Mouse (Mus musculus) gastrocnemius, postnatal 4 days (tissue): ENCODE data around the gene Chmp4b. TPM values are rescaled to one million over a fixed set of nuclear protein-coding genes. Genes with fewer than 3 reads are reported as not detected.

Experiments
- DNase-seq, 2 experiments: peaks; one replicate each; pipeline ENCODE4 v3.0.0; 2021 to 2022; ENCODE audit warnings: low spot score in 2 of 2, mixed read lengths in 2 of 2
- total RNA-seq, 2 experiments: library from RNA; stranded (reverse); gene quantifications; 2 replicates each; pipeline ENCODE4 v1.2.3; 2021

Chmp4b gene
- total RNA-seq, 2 experiments from 2014 or later: 116 to 126 TPM

- DNase-seq: no peak
These were observed 28.8 kb downstream of the Chmp4b start for GRCm38 (mm10) chr2:154680337-154680736.

- no peak for DNase-seq
These were observed 29.4 kb downstream of the Chmp4b start for GRCm38 (mm10) chr2:154680941-154681340.

DNA sequence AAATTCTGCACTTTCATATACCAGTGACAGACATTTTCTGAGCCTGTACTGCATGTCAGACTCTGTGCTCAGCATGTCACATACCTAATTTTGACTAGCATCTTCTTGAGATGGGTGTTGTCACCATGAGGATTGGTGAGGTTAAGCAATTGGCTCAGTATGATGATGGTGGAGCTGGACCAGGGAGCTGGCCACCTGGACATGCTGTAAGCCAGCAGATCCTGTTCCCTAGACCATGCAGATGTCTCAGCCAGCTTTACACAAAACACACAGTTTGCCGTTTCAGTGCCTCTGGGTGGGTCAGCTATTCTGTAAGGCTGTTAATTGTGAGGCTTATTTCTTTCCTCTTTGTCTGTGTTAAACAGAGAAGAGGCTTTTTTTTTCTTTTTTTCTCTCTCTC lies 31.2 kb downstream of the Chmp4b start:
- DNase-seq: no peak

DNA sequence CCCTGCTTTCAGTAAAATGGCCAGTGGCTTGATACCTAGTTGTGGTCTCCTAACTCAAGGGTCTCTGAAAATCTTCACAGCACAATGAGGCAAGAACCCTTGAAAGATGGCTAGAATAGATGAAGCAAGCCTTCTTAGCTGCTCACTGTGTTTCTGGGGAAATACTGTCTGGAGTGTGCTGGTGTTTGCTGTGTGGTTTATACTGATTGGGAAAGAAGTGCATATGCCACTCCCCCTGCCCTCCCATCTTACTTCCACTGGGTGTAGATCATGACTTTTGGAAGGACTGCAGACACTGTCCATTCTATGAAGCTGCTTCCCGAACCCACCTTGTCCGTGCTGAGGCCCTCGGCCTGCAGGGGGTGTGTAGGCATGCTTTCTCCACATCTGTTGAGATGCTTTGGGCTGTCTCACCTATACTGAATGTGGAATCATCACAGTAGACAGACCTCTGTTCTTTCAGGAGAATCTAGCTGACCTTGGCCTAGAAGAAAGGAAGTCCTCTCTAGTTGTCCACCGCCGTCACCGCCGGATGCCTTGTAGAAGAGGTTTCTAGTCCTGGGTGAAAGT lies 33.5 kb downstream of the Chmp4b start:
- DNase-seq: no peak

- no peak for DNase-seq
These were observed 34.3 kb downstream of the Chmp4b start for GRCm38 (mm10) chr2:154685772-154686171.

DNA sequence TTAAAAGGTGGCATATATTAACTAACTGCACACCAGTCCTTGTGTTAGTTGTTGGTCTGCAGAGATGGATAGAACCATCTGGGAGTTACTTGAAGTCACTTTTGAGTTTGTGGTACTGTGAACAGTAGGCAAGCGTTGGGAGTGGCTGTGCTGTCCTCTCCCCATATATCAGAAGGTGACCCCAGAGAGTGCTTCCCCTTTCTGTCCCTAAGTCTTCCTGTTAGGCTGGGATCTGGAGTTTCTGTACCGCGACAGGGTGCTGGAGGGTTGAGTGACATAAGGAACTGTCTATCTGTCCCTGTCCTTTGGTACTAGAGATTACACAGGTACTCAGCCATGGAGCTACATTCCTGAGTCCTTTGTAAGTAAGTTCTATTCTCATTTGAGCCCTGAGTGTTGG lies 35.3 kb downstream of the Chmp4b start:
- no peak for DNase-seq

DNA sequence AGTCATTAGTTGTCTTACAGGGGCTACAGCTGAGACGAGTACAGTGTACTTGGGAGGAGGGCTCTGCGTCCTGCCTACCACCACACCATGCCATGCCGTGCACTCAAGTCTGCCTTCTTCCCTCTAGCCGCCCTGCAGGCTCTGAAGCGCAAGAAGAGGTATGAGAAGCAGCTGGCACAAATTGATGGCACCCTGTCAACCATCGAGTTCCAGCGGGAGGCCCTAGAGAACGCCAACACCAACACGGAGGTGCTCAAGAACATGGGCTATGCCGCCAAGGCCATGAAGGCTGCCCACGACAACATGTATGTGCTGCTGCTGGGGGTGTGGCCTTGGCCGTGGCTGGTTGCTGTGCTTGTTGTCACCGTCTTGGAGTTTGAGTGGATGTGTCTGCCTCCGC lies 37.9 kb downstream of the Chmp4b start:
- no peak for DNase-seq

GRCm38 (mm10) chr2:154690959-154691358 lies 39.5 kb downstream of the Chmp4b start:
- no peak for DNase-seq

DNA sequence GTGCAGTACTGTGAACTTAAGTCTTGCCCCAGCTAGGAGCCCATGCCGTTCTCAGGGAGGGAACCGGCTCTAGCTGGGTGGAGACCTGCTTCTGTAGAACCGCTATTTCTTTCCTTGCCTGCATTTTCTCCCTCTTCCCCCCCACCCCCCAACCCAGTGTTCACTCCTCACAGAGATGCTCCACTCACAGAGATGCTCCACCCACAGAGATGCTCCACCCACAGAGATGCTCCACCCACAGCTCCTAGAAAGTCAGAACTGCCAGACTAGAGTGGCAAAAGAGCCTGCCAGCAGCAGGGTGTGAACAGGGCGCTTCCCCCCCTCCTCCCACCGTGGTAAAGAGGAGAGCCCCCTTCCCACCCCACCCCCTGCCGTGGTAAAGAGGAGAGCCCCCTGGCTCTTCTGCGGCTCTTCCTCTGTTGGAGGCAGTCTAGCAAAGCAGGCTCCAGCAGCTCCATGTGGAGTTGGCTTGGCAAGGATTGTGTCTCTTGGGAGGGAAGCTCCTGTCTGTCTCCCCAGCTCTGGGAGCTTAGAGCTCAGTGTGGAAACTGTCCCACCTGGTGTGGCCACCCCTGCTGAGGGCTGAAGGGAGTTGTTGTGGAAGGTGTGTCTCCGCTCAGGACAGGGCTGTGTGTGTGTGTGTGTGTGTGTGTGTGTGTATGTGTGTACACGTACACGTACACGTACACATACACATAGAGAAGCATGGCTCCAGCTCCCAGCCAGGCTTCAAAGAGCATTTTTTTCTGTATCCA lies 41.9 kb downstream of the Chmp4b start:
- DNase-seq: no peak

DNA sequence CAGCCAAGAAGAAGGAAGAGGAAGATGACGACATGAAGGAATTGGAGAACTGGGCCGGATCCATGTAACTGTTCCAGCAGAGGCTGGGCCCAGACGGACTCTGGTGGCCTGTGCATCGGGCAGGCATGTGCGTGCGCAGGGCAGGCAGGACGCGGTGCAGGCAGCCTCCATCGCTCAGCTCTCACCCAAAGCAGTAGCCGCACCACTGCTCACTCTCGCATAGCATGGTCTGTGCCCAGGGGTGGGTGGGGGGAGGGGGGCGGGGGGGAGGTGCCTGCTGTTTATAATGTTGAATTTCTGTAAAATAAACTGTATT lies 42.4 kb downstream of the Chmp4b start:
- DNase-seq: peak; percentile 35 to 63

DNA sequence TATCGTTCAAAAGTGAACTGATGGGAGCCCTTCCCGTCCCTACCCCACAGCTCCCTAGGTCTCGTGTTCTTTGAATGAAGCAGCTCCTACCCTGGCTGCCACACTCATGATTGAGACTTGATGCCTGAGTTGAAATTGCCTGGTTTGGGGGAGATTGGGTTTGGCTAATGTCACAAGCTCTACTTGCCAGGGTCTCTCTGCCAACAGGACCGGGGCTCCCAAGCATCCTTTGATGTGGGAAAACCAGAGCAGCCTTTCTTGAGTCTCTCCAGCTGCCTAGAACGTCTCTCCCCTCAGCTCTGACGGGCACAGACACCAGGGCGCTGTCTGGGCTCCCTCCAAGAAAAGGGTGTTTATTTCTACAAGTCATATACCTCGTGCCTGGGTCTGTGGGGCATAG lies 44.2 kb downstream of the Chmp4b start:
- DNase-seq: no peak

DNA sequence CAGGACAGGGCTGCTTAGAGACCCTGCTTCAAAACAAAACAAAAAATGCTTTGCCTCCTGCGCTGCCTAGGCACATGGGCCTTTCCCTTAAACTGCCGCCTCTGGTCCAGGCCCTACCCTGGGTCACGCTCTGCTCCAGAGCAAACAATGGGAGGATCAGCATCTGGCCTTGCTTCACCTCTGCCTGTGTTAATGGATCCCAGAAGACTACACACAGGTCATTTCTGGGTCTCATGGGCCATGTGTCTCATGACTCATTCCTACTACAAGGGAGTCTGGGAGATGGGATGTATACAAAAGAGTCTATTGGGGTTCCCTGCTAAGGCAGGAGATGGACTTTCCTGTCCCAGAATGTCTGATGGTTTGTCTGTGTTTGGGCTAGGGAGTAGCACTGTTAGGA lies 45.2 kb downstream of the Chmp4b start:
- no peak for DNase-seq

DNA sequence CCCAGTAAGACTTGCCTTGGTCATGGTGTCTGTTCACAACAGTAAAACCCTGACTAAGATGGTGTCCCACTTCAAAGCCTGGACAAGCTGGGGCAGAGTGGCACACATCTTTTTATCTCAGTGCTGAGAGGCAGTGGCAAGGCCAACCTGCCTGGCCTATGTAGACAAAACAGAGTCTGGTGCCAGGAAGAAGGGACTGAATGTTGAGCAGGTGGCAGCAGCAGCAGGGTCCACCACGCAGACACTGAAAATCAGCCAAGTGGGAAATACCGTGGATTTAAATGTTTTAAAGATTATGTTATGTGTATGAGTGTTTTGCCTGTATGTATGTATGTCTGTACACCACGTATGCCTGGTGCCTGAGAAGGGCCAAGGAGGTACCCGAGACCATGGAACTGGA lies 47.9 kb downstream of the Chmp4b start:
- DNase-seq: no peak

- DNase-seq: no peak
These were observed 48.7 kb downstream of the Chmp4b start for GRCm38 (mm10) chr2:154700177-154700576.

DNA sequence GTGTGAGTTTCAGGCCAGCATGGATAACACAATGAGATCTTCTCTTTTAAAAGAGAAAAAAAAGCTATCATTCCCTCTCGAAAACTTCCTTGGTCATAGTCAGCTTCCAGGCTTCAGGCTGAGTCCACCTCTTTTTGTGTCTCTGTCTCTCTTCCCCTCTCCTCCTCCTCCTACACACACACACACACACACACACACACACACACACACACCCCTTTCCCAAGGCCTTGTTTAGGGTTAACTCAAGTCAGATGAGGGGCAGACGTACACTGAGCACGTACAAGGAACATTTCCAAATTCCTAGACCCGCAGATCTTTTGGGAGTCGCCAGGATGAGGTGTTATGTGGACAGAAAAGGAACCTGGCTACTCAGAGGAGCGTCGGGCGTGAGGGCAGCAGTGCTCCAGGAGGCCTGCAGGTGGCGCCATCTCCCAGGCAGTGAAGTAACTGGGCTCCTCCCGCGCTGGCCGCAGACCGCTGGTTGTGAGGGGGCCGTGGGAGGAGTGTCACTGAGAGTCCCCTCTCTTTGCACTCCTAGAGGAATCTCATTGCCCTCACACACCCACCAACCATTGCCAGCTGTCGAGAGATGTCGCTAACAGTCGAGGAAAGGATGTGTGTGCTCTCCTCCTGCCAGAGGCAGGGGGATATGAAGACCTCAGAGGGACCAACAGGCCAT lies 51.3 kb downstream of the Chmp4b start:
- peak; percentile 66 to 71 for DNase-seq

GRCm38 (mm10) chr2:154706526-154707280 lies 55.2 kb downstream of the Chmp4b start:
- no peak for DNase-seq

DNA sequence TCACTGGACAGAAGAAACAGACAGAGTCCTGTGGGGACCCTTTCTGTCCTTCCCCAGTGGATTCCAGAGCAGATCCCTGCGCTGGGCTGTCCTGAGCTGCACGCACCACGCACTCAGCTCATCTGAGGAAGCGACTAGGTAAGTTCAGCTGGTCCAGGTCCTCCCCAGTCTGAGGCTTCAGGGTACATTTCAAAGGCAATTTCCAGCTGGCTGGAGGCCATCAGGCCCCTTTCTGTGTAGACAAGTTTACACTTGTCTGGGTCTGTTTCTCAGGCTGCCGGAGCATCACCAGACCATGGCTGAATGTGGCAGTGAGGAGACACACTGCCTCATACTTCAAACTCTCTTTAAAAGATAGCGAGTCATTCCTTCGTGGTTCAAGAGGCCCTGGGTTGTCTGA lies 55.8 kb downstream of the Chmp4b start:
- no peak for DNase-seq

DNA sequence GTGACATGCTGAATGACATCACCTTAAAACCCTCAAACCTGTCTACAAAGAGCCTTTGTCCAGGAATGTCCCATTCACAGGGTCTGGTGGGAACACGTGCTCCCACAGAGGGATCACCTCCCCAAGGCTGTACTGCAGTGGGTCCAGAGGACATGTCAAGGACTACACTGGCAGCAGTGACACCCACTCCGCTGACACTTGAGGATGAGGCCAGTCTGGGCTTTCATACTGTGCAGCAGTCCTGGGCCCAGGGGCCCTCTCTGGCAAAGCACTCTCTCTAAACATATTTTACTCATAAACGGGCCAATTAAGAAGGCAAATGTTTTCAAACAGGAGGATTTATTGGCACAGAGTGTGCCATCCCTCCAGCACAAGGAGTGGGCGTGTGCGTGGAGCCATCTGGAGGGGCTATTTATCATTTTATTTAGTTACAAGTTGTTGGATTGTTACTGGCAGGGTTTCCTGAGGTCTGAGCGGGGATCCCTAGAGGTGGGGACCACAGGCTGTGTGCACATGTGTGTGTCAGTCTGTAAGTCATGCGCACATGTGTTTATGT lies 56.4 kb downstream of the Chmp4b start:
- DNase-seq: no peak

DNA sequence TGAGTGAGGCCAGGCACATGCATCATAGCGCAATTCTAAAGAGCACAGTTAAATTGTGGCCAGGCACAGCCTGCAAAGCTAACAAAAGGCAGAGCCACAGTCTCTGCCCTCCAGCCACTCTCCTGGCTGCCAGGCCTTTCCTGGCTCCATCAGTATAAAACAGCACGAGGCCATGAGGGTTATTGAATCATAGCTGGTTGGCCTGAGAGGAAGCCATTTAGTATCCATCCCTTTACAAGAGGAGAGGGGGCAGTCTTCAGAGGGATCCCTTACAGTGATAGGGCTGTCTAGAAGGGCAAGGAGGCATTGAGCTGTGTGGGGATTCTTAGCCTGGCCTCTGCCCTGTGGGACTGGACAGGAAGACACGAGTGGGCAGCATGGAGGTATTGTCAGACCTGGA lies 60.2 kb downstream of the Chmp4b start:
- no peak for DNase-seq

- DNase-seq: peak; percentile 27 to 44
These were observed 60.8 kb downstream of the Chmp4b start for GRCm38 (mm10) chr2:154712271-154712677.

GRCm38 (mm10) chr2:154713083-154713482 lies 61.6 kb downstream of the Chmp4b start:
- no peak for DNase-seq

DNA sequence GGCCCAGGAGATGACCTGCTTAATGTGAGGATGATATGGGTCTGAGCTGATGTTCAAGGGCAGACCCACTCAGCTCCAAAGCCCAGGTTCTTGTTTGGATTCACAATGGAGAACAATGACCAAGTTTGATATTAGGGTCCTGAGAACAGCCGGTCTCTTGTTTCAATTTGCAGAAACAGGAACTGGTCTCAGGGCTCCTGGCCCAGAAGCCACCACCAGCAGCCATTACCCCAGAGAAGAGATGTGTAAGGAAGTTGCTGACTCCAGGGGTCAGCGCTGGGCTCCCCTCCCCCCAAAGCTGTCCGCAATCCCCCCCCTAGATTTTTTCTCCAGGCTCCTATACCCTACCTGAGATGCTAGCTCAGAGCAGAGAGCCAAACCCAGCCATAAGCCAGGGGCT lies 62.5 kb downstream of the Chmp4b start:
- no peak for DNase-seq
